Mouse (Mus musculus): ENCODE results near the gene Usp16.

Usp16 gene

GRCm38 (mm10) chr16:87454419-87455179 lies at the start of gene Usp16:
Gene Usp16, plus strand, starts transcription at chr16:87454703.
- peak; percentile 96 for DNase-seq

- peak; percentile 51 for DNase-seq
Measured at GRCm38 (mm10) chr16:87405001-87405400, 49.5 kb upstream of the Usp16 start.

GRCm38 (mm10) chr16:87420662-87421061 lies 33.8 kb upstream of the Usp16 start:
- no peak for DNase-seq

GRCm38 (mm10) chr16:87427516-87427915 lies 27.0 kb upstream of the Usp16 start:
- peak; percentile 57 for DNase-seq

GRCm38 (mm10) chr16:87432033-87432814 lies 22.3 kb upstream of the Usp16 start, which contains the start of gene Ltn1:
Gene Ltn1, minus strand, starts transcription at chr16:87432612.
- peak; percentile 99 for DNase-seq

GRCm38 (mm10) chr16:87434266-87434665 lies 20.2 kb upstream of the Usp16 start:
- no peak for DNase-seq

- DNase-seq, result no peak
Measured at GRCm38 (mm10) chr16:87434946-87435345, 19.6 kb upstream of the Usp16 start.

- no peak for DNase-seq
Measured at GRCm38 (mm10) chr16:87435411-87436205, 18.9 kb upstream of the Usp16 start.

- no peak for DNase-seq
Measured at GRCm38 (mm10) chr16:87437096-87437495, 17.4 kb upstream of the Usp16 start.

GRCm38 (mm10) chr16:87438697-87439096 lies 15.8 kb upstream of the Usp16 start:
- no peak for DNase-seq

- peak; percentile 97 for DNase-seq
Measured at GRCm38 (mm10) chr16:87440184-87440686, 14.3 kb upstream of the Usp16 start, which contains the start of gene Rwdd2b. Gene Rwdd2b, minus strand, starts transcription at chr16:87440573.

GRCm38 (mm10) chr16:87441089-87441488 lies 13.4 kb upstream of the Usp16 start:
- DNase-seq, result peak; percentile 19

- no peak for DNase-seq
Measured at GRCm38 (mm10) chr16:87442291-87442690, 12.2 kb upstream of the Usp16 start.

GRCm38 (mm10) chr16:87443245-87443644 lies 11.3 kb upstream of the Usp16 start:
- DNase-seq, result no peak

- no peak for DNase-seq
Measured at GRCm38 (mm10) chr16:87444071-87444470, 10.4 kb upstream of the Usp16 start.

GRCm38 (mm10) chr16:87445110-87445509 lies 9.4 kb upstream of the Usp16 start:
- DNase-seq, result no peak

- DNase-seq, result no peak
Measured at GRCm38 (mm10) chr16:87445528-87445927, 9.0 kb upstream of the Usp16 start.

GRCm38 (mm10) chr16:87453226-87453625 lies 1.3 kb upstream of the Usp16 start:
- no peak for DNase-seq

GRCm38 (mm10) chr16:87455180-87455611 lies 693 bp downstream of the Usp16 start:
- DNase-seq, result peak; percentile 28

- DNase-seq, result no peak
Measured at GRCm38 (mm10) chr16:87458752-87459151, 4.2 kb downstream of the Usp16 start.

GRCm38 (mm10) chr16:87470579-87470978 lies 16.1 kb downstream of the Usp16 start:
- no peak for DNase-seq

- DNase-seq, result no peak
Measured at GRCm38 (mm10) chr16:87484367-87484766, 29.9 kb downstream of the Usp16 start.

GRCm38 (mm10) chr16:87486739-87487138 lies 32.2 kb downstream of the Usp16 start:
- no peak for DNase-seq
